Mouse (Mus musculus): ENCODE measurements around the gene Pex13. TPM values are rescaled to one million over a fixed set of nuclear protein-coding genes. Genes with fewer than 3 reads are reported as not detected.
"Not testable (repeated sequence)": the region's sequence is repeated elsewhere in the genome, so short reads cannot be mapped to it uniquely, and the experiment has no call there.

Gene Pex13
- total RNA-seq, 2 experiments from 2014 or later, result 12.7 to 16.5 TPM

- intact Hi-C loops (cut with DNase I; ENCODE audit: low total_unique reads), result no loop called here
Measured at GRCm38 (mm10) chr11:23657791-23658190, 8.0 kb downstream of the Pex13 start.

GRCm38 (mm10) chr11:23653666-23654065 is 12.1 kb downstream of the Pex13 start:
- no peak for DNase-seq
- intact Hi-C loops (cut with DNase I; ENCODE audit: low total_unique reads), result no loop called here

More at GRCm38 (mm10) chr11:23657791-23658190, 8.0 kb downstream of the Pex13 start:
- DNase-seq, result no peak

- intact Hi-C loops (cut with DNase I; ENCODE audit: low total_unique reads), result no loop called here
- no peak for DNase-seq
Measured at GRCm38 (mm10) chr11:23647835-23648234, 17.9 kb downstream of the Pex13 start.

GRCm38 (mm10) chr11:23647431-23647830 is 18.3 kb downstream of the Pex13 start:
- intact Hi-C loops (cut with DNase I; ENCODE audit: low total_unique reads), result no loop called here
- no peak for DNase-seq

- intact Hi-C loops (cut with DNase I; ENCODE audit: low total_unique reads), result no loop called here
- no peak for DNase-seq
Measured at GRCm38 (mm10) chr11:23634573-23634972, 31.2 kb downstream of the Pex13 start.

- intact Hi-C loops (cut with DNase I; ENCODE audit: low total_unique reads), result no loop called here
- DNase-seq, result no peak
Measured at GRCm38 (mm10) chr11:23633879-23634215, 31.9 kb downstream of the Pex13 start.

- DNase-seq, result peak; percentile 89
- intact Hi-C loops (cut with DNase I; ENCODE audit: low total_unique reads), result no loop called here
Measured at GRCm38 (mm10) chr11:23632945-23633878, 32.5 kb downstream of the Pex13 start, which contains the start of gene 0610010F05Rik. 0610010F05Rik (minus strand) TSS chr11:23633639.

- no peak for DNase-seq
- intact Hi-C loops (cut with DNase I; ENCODE audit: low total_unique reads), result no loop called here
Measured at GRCm38 (mm10) chr11:23630664-23631063, 35.1 kb downstream of the Pex13 start.

- DNase-seq, result no peak
- intact Hi-C loops (cut with DNase I; ENCODE audit: low total_unique reads), result no loop called here
Measured at GRCm38 (mm10) chr11:23618995-23619394, 46.8 kb downstream of the Pex13 start.

- intact Hi-C loops (cut with DNase I; ENCODE audit: low total_unique reads), result no loop called here
- no peak for DNase-seq
Measured at GRCm38 (mm10) chr11:23614546-23614945, 51.2 kb downstream of the Pex13 start.

- intact Hi-C loops (cut with DNase I; ENCODE audit: low total_unique reads); DNase-seq: not testable (repeated sequence)
Measured at GRCm38 (mm10) chr11:23607291-23607690, 58.5 kb downstream of the Pex13 start.

Other genes with a start within 250 kb of the Pex13 start
- gene Ahsa2, start 167.9 kb downstream of the Pex13 start, total RNA-seq (2021), result 10 to 100 TPM; 31.0 to 37.2 TPM
- not detected for gene 1700093K21Rik, start 144.8 kb downstream of the Pex13 start, total RNA-seq (2021)
- gene 0610010F05Rik, start 32.3 kb downstream of the Pex13 start, total RNA-seq (2021), result 1 to 10 TPM; 7.8 to 9.2 TPM
- gene Pus10, start 285 bp downstream of the Pex13 start, total RNA-seq (2021), result 10 to 100 TPM in 1 of 2 experiments, 1 to 10 TPM in 1; 9.9 to 12.4 TPM
- gene Rel, start 105.0 kb upstream of the Pex13 start, total RNA-seq (2021), result 1 to 10 TPM; 2.5 to 3.3 TPM
- 1 to 10 TPM; 3.6 to 4.0 TPM for gene Papolg, start 229.3 kb upstream of the Pex13 start, total RNA-seq (2021)